ENCODE assay signal across 10 mouse cellular contexts in genomic region chr13:37103741-37104296, GRCm38 (mm10). TPM values are rescaled to one million over a fixed set of nuclear protein-coding genes. Genes with fewer than 3 reads are reported as not detected.
DNase-seq lines count a peak whose midpoint lies in the region; ATAC-seq and TF ChIP-seq lines count a peak whose summit lies in the region.
"Had no signal": no experiment of that assay in that cellular context is flagged by ENCODE, and none has a peak within 500 bp of the region (broad histone marks: within the 10 kb centered on the region; RNA-seq: fewer than 3 reads in every experiment).

No protein-coding gene starts in this region.

- no peaks in the 10 kb centered on the region for H3K36me3 ChIP-seq in embryonic facial prominence, embryonic 11.5 days (replicated peaks; ENCODE audit: control insufficient read depth, insufficient read depth, low read depth, low read length)
- no peaks in the 10 kb centered on the region for H3K36me3 ChIP-seq in embryonic facial prominence, embryonic 10.5 days (replicated peaks)
- no peaks in the 10 kb centered on the region for H3K36me3 ChIP-seq in forebrain, embryonic 16.5 days (ENCODE audit: control insufficient read depth, insufficient read depth)
- no peaks in the 10 kb centered on the region for H3K36me3 ChIP-seq in midbrain, embryonic 16.5 days (ENCODE audit: control insufficient read depth, insufficient read depth, low read length)

- no peak for TF ChIP-seq CTCF in gastrocnemius, adult 2 months (IDR thresholded peaks at IDR 0.05)

- no peaks in the 10 kb centered on the region for H3K9me3 ChIP-seq in embryonic facial prominence, embryonic 11.5 days (replicated peaks; ENCODE audit: control insufficient read depth, low read length)
- H3K9me3 ChIP-seq in embryonic facial prominence, embryonic 10.5 days: 0 out of 2 replicates have a peak, but pooled peaks cover 2% of the 10 kb centered on the region
- H3K9me3 ChIP-seq in forebrain, embryonic 16.5 days (ENCODE audit: control insufficient read depth, low read length): no peaks in the 10 kb centered on the region
- no peaks in the 10 kb centered on the region; the same call in 1 of the 2 replicates for H3K9me3 ChIP-seq in midbrain, embryonic 16.5 days (replicated peaks; ENCODE audit: control insufficient read depth, low read length, poor library complexity, severe bottlenecking)

- peak; percentile 2 for DNase-seq in embryonic facial prominence, embryonic 11.5 days (ENCODE audit: low spot score)
- DNase-seq in embryonic facial prominence, embryonic 10.5 days (ENCODE audit: low spot score): no peak
- DNase-seq in cerebellum, adult 18-20 months: peak; percentile 12 to 31
- no peak for DNase-seq in T-cell, adult 2 months (ENCODE audit: low spot score)
- DNase-seq in adrenal gland, adult 8-10 months: no peak
- no peak for DNase-seq in gastrocnemius, adult 2 months
- DNase-seq: gastrocnemius, postnatal 10 days; lung, postnatal 36 days had no signal

- no peak overlapping the region for H3K4me3 ChIP-seq in embryonic facial prominence, embryonic 11.5 days (ENCODE audit: low read depth, low read length)
- H3K4me3 ChIP-seq in embryonic facial prominence, embryonic 10.5 days: no peak overlapping the region
- no peak overlapping the region for H3K4me3 ChIP-seq in forebrain, embryonic 16.5 days (replicated peaks; ENCODE audit: low read length)
- no peak overlapping the region for H3K4me3 ChIP-seq in midbrain, embryonic 16.5 days (ENCODE audit: low read depth, low read length)
- H3K4me3 ChIP-seq in gastrocnemius, adult 2 months: no peak overlapping the region

- no peak overlapping the region for H3K27ac ChIP-seq in embryonic facial prominence, embryonic 11.5 days (replicated peaks; ENCODE audit: low read depth, low read length)
- no peak overlapping the region for H3K27ac ChIP-seq in embryonic facial prominence, embryonic 10.5 days (replicated peaks)
- peak overlapping the region; percentile 56 for H3K27ac ChIP-seq in forebrain, embryonic 16.5 days (ENCODE audit: low read length)
- peak overlapping the region; percentile 30; the same call in 1 of the 2 replicates for H3K27ac ChIP-seq in midbrain, embryonic 16.5 days (ENCODE audit: low read length)
- no peak overlapping the region for H3K27ac ChIP-seq in gastrocnemius, adult 2 months

- no peak overlapping the region for H3K9ac ChIP-seq in embryonic facial prominence, embryonic 11.5 days (replicated peaks; ENCODE audit: low read length)
- H3K9ac ChIP-seq in forebrain, embryonic 16.5 days (replicated peaks; ENCODE audit: low read depth, low read length): 0 out of 2 replicates have a peak overlapping the region, but pooled peaks have one; percentile 8
- no peak overlapping the region; the same call in 1 of the 2 replicates for H3K9ac ChIP-seq in midbrain, embryonic 16.5 days (ENCODE audit: low read depth, low read length)

- 40% methylated on average over 6 of the region's 6 CpGs for WGBS in embryonic facial prominence, embryonic 11.5 days
- WGBS in embryonic facial prominence, embryonic 10.5 days: 51% methylated on average over 6 of the region's 6 CpGs
- 9% methylated on average over 6 of the region's 6 CpGs for WGBS in forebrain, embryonic 16.5 days
- WGBS in midbrain, embryonic 16.5 days: 27% methylated on average over 6 of the region's 6 CpGs

- no peak for ATAC-seq in embryonic facial prominence, embryonic 11.5 days (replicated peaks; ENCODE audit: insufficient number of reproducible peaks, low FRiP score, low TSS enrichment, low read depth)
- ATAC-seq in forebrain, embryonic 16.5 days: peak; percentile 96
- peak; percentile 89 for ATAC-seq in midbrain, embryonic 16.5 days

- H3K4me2 ChIP-seq in embryonic facial prominence, embryonic 11.5 days (ENCODE audit: low read depth, low read length): no peak overlapping the region
- peak overlapping the region; percentile 28 for H3K4me2 ChIP-seq in forebrain, embryonic 16.5 days (ENCODE audit: low read length)
- H3K4me2 ChIP-seq in midbrain, embryonic 16.5 days (ENCODE audit: low read length): peak overlapping the region; percentile 12

- no peaks in the 10 kb centered on the region for H3K4me1 ChIP-seq in embryonic facial prominence, embryonic 11.5 days (ENCODE audit: control insufficient read depth, insufficient read depth, low read length)
- H3K4me1 ChIP-seq in embryonic facial prominence, embryonic 10.5 days: peaks cover 7% of the 10 kb centered on the region
- peaks cover 7% of the 10 kb centered on the region for H3K4me1 ChIP-seq in forebrain, embryonic 16.5 days (replicated peaks; ENCODE audit: control insufficient read depth, insufficient read depth, low read length)
- H3K4me1 ChIP-seq in midbrain, embryonic 16.5 days (ENCODE audit: control insufficient read depth, insufficient read depth, low read length): peaks cover 10% of the 10 kb centered on the region; the same call in 1 of the 2 replicates

- H3K27me3 ChIP-seq in embryonic facial prominence, embryonic 11.5 days (ENCODE audit: control insufficient read depth, insufficient read depth, low read length): no peaks in the 10 kb centered on the region
- no peaks in the 10 kb centered on the region for H3K27me3 ChIP-seq in embryonic facial prominence, embryonic 10.5 days (replicated peaks; ENCODE audit: low read depth, poor library complexity, severe bottlenecking)
- H3K27me3 ChIP-seq in forebrain, embryonic 16.5 days (replicated peaks; ENCODE audit: control insufficient read depth, insufficient read depth, low read length): no peaks in the 10 kb centered on the region
- no peaks in the 10 kb centered on the region for H3K27me3 ChIP-seq in midbrain, embryonic 16.5 days (ENCODE audit: control insufficient read depth, insufficient read depth, low read depth, low read length)

- intact Hi-C loops in gastrocnemius, adult 2 months (cut with DNase I): no loop called here

RNA-seq across cellular contexts. Expression of gene F13a1, which starts 53.8 kb away (rescaled TPM):
- polyA plus RNA-seq in embryonic facial prominence, embryonic 11.5 days (2014; fragmentation: Nextera tagmentation; extraction: Ambion mirVana): 4.5 and 5.8 TPM in 2 replicates
- 3.8 and 5.4 TPM in 2 replicates for polyA plus RNA-seq in embryonic facial prominence, embryonic 10.5 days (2016; fragmentation: Nextera tagmentation; extraction: Ambion mirVana)
- 11.3 and 20.5 TPM in 2 replicates for polyA plus RNA-seq in forebrain, embryonic 16.5 days (2015; fragmentation: Nextera tagmentation; extraction: Ambion mirVana)
- polyA plus RNA-seq in midbrain, embryonic 16.5 days (2015; fragmentation: Nextera tagmentation; extraction: Ambion mirVana): 15.5 and 16.4 TPM in 2 replicates
- total RNA-seq in adrenal gland, adult 8-10 months (2022): 10 to 100 TPM in 3 of 4 experiments, 1 to 10 TPM in 1; 7.7 to 17.4 (median 13.7) TPM
- total RNA-seq in gastrocnemius, adult 2 months (2021): 10 to 100 TPM in 1 of 2 experiments, 1 to 10 TPM in 1; 6.9 to 11.2 TPM

Comparison
In these comparisons a context has a peak if more than half of its experiments do, and no peak if none do; other contexts are left out.
1. DNase-seq: peak in embryonic facial prominence, embryonic 11.5 days (single experiment) and cerebellum, adult 18-20 months (2 of 2); none in embryonic facial prominence, embryonic 10.5 days (single experiment), T-cell, adult 2 months (single experiment), adrenal gland, adult 8-10 months (single experiment) and gastrocnemius, adult 2 months (single experiment).
2. H3K27ac ChIP-seq: peak in forebrain, embryonic 16.5 days (single experiment) and midbrain, embryonic 16.5 days (single experiment); none in embryonic facial prominence, embryonic 11.5 days (single experiment), embryonic facial prominence, embryonic 10.5 days (single experiment) and gastrocnemius, adult 2 months (single experiment).